Mouse (Mus musculus): ENCODE data around the gene Cfap97d2. TPM values are rescaled to one million over a fixed set of nuclear protein-coding genes. Genes with fewer than 3 reads are reported as not detected.

The Cfap97d2 gene
- polyA plus RNA-seq, 1 experiment, result 0.02 TPM

DNA sequence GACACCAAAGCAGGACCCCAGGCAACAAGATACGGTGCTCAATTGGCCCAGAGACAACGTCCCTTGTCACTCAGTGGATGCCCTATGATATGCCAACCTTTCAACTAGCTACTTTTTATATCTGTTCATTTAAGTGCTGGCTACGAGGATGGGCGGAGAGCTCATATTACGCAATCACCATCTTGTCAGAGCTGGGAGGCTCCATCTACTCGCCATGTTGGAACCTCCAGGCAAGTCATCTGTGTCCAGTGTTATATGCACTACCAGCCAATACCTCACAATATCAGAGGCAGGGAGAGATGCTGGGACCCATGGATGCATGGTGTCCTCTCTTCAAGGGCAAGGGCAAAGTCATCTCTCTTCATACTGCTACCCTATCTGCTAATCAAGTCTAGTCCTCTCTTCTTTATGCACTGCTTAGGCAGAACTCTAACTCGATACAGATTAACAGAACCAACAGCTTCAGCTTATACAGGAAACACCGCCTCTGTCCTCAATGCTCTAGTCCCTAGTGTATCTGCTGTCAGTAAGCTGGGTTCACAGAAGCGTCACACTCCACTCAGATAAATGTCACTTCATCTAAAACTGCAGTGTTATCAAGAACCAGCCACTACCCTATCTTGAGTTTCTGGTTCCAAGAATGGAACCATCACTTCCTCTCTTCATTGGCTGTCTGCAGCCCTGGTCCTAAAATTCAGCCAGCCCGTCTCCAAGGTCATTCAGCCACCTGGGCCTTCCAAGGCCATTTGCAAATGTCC, 34.3 kb upstream of the Cfap97d2 start:
- TF ChIP-seq TCF12 (IDR thresholded peaks at IDR 0.05; ENCODE audit: insufficient read depth, poor library complexity, severe bottlenecking) (no peak), REST (IDR thresholded peaks at IDR 0.05; ENCODE audit: insufficient read depth, insufficient read length) (no peak), CEBPB (IDR thresholded peaks at IDR 0.05; ENCODE audit: insufficient read depth, poor library complexity, severe bottlenecking) (peak; percentile 87), SRF (IDR thresholded peaks at IDR 0.05; ENCODE audit: control insufficient read depth, insufficient read length, low read depth) (no peak)
- Histone ChIP-seq H3K36me3 (ENCODE audit: control insufficient read depth, insufficient read depth) (no peaks in the 10 kb centered on the region), H3ac (ENCODE audit: control insufficient read depth, insufficient read length) (no peak overlapping the region), H3K79me2 (ENCODE audit: control insufficient read depth, insufficient read depth) (peaks cover 89% of the 10 kb centered on the region), H3K4me2 (ENCODE audit: low read depth) (no peak overlapping the region), H3K27me3 (ENCODE audit: control insufficient read depth, insufficient read depth, insufficient read length) (no peaks in the 10 kb centered on the region), H3K4me3 (no peak overlapping the region)

DNA sequence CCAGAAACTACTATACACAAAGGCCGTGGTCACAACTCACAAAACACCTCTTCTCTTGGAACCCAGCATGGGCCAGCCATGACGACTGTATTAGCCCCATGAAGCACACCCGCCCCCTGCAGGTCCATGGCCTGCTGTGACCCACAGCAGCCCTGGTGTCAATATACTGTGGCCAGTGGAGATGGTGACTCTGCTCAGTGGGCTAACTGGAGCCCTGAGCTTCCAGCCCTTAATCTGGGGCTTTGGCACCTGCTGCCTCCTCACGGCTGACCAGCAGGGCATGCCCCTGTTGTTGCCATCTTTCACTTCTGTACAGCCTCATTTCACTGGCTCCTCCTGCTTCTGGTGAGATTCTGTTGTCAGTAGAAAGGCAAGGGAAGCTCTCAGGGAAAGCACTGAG, 32.5 kb upstream of the Cfap97d2 start:
- Histone ChIP-seq H3K27me3 (ENCODE audit: control insufficient read depth, insufficient read depth, insufficient read length) (no peaks in the 10 kb centered on the region), H3K36me3 (ENCODE audit: control insufficient read depth, insufficient read depth) (no peaks in the 10 kb centered on the region), H3ac (ENCODE audit: control insufficient read depth, insufficient read length) (no peak overlapping the region), H3K4me2 (ENCODE audit: low read depth) (peak overlapping the region; percentile 95), H3K79me2 (ENCODE audit: control insufficient read depth, insufficient read depth) (peaks cover 73% of the 10 kb centered on the region), H3K4me3 (no peak overlapping the region)
- TF ChIP-seq TCF3 (IDR thresholded peaks at IDR 0.05; ENCODE audit: insufficient read length, low read depth) (no peak), POLR2AphosphoS2 (IDR thresholded peaks at IDR 0.05; ENCODE audit: insufficient read length, low read depth) (no peak), REST (IDR thresholded peaks at IDR 0.05; ENCODE audit: insufficient read depth, insufficient read length) (no peak), SRF (IDR thresholded peaks at IDR 0.05; ENCODE audit: control insufficient read depth, insufficient read length, low read depth) (no peak), E2F4 (IDR thresholded peaks at IDR 0.05; ENCODE audit: insufficient read depth) (no peak), CEBPB (IDR thresholded peaks at IDR 0.05; ENCODE audit: insufficient read depth, poor library complexity, severe bottlenecking) (no peak), MAX (IDR thresholded peaks at IDR 0.05; ENCODE audit: low read depth) (no peak), POLR2A (IDR thresholded peaks at IDR 0.05; ENCODE audit: insufficient read length, low read depth) (no peak), TCF12 (IDR thresholded peaks at IDR 0.05; ENCODE audit: insufficient read depth, poor library complexity, severe bottlenecking) (peak; percentile 13), MYOG (IDR thresholded peaks at IDR 0.05; ENCODE audit: control insufficient read depth in 1 of 3, insufficient read depth in 1 of 3, insufficient read length in 2 of 3, low read depth in 2 of 3) (peak; percentile 36 to 86 (median 62)), USF1 (IDR thresholded peaks at IDR 0.05; ENCODE audit: low read depth) (no peak), MYOD1 (IDR thresholded peaks at IDR 0.05; ENCODE audit: control insufficient read depth in 1 of 3, insufficient read length in 2 of 3, low read depth in 2 of 3) (peak in 2 of 3 experiments; percentile 80 to 89)

DNA sequence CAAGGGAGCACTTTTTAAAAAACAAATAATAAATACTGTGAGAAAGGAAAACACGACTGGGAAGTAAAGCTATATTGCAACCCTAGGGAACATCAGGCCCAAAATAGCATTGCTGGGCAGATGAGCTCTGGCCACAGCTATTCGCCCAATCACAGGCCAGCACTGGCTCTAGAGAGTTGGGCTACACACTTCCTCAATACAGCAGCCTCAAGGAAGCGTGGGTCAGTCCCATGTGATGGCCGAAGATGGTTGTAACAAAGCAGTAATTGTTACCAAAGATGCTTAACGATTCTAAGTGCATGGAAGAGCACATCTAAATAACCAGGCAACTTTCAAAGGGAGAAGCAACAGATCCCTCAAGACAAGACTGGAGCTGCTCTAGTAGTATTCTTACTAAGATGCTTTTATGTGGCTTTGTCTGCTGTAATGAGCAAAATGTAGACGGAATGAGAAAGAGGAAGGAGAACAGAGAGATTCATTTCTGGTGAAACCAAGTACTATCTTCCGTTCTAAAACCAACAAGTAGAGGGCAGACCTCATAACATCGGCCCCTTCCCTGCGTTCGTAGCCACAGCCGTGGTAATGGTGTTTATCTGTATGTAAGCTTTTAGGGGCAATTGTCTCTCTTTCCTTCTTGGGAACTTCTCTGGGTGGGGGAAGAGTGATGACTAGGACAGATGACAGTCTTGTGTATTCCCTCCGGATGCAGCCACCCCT, 31.2 kb upstream of the Cfap97d2 start:
- peak overlapping the region; percentile 70 for H3K4me3 ChIP-seq
- H3K4me2 ChIP-seq (ENCODE audit: low read depth), result peak overlapping the region; percentile 95
- H3K79me2 ChIP-seq (ENCODE audit: control insufficient read depth, insufficient read depth), result peaks cover 67% of the 10 kb centered on the region
- no peaks in the 10 kb centered on the region for H3K36me3 ChIP-seq (ENCODE audit: control insufficient read depth, insufficient read depth)
- no peaks in the 10 kb centered on the region for H3K27me3 ChIP-seq (ENCODE audit: control insufficient read depth, insufficient read depth, insufficient read length)
- TF ChIP-seq E2F4 (IDR thresholded peaks at IDR 0.05; ENCODE audit: insufficient read depth), result no peak
- TF ChIP-seq POLR2A (IDR thresholded peaks at IDR 0.05; ENCODE audit: insufficient read length, low read depth), result peak; percentile 61
- TF ChIP-seq SRF (IDR thresholded peaks at IDR 0.05; ENCODE audit: control insufficient read depth, insufficient read length, low read depth), result no peak
- peak; percentile 3 for TF ChIP-seq USF1 (IDR thresholded peaks at IDR 0.05; ENCODE audit: low read depth)
- TF ChIP-seq TCF12 (IDR thresholded peaks at IDR 0.05; ENCODE audit: insufficient read depth, poor library complexity, severe bottlenecking), result no peak
- no peak overlapping the region for H3ac ChIP-seq (ENCODE audit: control insufficient read depth, insufficient read length)

DNA sequence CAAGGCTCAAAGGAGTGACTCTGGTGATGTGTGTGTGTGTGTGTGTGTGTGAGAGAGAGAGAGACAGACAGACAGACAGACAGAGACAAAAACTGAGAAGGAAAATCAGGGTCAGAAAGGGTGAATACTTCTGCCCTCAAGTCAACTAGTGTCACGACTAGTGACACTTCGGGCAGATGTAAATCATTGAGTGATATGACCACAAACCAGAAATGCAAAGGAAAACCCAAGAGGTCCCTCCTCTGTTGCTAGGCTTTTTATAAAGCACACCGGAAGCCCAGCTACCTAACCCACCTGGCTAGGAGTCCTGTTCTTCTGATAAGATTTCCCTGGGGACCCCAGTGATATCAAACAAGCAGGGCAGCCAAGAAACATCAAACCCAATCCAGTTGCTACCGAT, 30.6 kb upstream of the Cfap97d2 start:
- TF ChIP-seq USF1 (IDR thresholded peaks at IDR 0.05; ENCODE audit: low read depth) (no peak), MYOG (IDR thresholded peaks at IDR 0.05; ENCODE audit: control insufficient read depth in 1 of 3, insufficient read depth in 1 of 3, insufficient read length in 2 of 3, low read depth in 2 of 3) (no peak), CEBPB (IDR thresholded peaks at IDR 0.05; ENCODE audit: insufficient read depth, poor library complexity, severe bottlenecking) (no peak), SRF (IDR thresholded peaks at IDR 0.05; ENCODE audit: control insufficient read depth, insufficient read length, low read depth) (no peak), POLR2A (IDR thresholded peaks at IDR 0.05; ENCODE audit: insufficient read length, low read depth) (no peak), REST (IDR thresholded peaks at IDR 0.05; ENCODE audit: insufficient read depth, insufficient read length) (no peak), TCF12 (IDR thresholded peaks at IDR 0.05; ENCODE audit: insufficient read depth, poor library complexity, severe bottlenecking) (no peak), MAX (IDR thresholded peaks at IDR 0.05; ENCODE audit: low read depth) (no peak), TCF3 (IDR thresholded peaks at IDR 0.05; ENCODE audit: insufficient read length, low read depth) (no peak), E2F4 (IDR thresholded peaks at IDR 0.05; ENCODE audit: insufficient read depth) (no peak), MYOD1 (IDR thresholded peaks at IDR 0.05; ENCODE audit: control insufficient read depth in 1 of 3, insufficient read length in 2 of 3, low read depth in 2 of 3) (no peak), POLR2AphosphoS2 (IDR thresholded peaks at IDR 0.05; ENCODE audit: insufficient read length, low read depth) (no peak)
- peak overlapping the region; percentile 39 for H3ac ChIP-seq (ENCODE audit: control insufficient read depth, insufficient read length)
- H3K4me3 ChIP-seq, result peak overlapping the region; percentile 70
- H3K36me3 ChIP-seq (ENCODE audit: control insufficient read depth, insufficient read depth), result no peaks in the 10 kb centered on the region
- peaks cover 60% of the 10 kb centered on the region for H3K79me2 ChIP-seq (ENCODE audit: control insufficient read depth, insufficient read depth)
- peak overlapping the region; percentile 95 for H3K4me2 ChIP-seq (ENCODE audit: low read depth)
- no peaks in the 10 kb centered on the region for H3K27me3 ChIP-seq (ENCODE audit: control insufficient read depth, insufficient read depth, insufficient read length)
